Mouse (Mus musculus) kidney, embryonic 15.5 days (tissue): ENCODE data around the gene Muc4. TPM values are rescaled to one million over a fixed set of nuclear protein-coding genes. Genes with fewer than 3 reads are reported as not detected.

Experiments used
- ATAC-seq: fragments of 200-750 bp; cut with Nextera tagmentation; replicated peaks from 2 replicates; pipeline ENCODE4 v1.8.0; 2017; ENCODE audit warnings: moderate TSS enrichment; ENCODE audit not compliant: low FRiP score
- H3K27ac ChIP-seq: fragments of 300-500 bp; sonication (generic); 2 replicates; pipeline ENCODE4 v1.5.1; 2015; ENCODE audit warnings: mild to moderate bottlenecking, inconsistent platforms
- H3K27me3 ChIP-seq: fragments of 300-500 bp; sonication (generic); 2 replicates; pipeline ENCODE4 v1.6.1; 2015; ENCODE audit warnings: inconsistent platforms
- H3K36me3 ChIP-seq: fragments of 300-500 bp; sonication (generic); 2 replicates; pipeline ENCODE4 v1.6.1; 2015; ENCODE audit warnings: inconsistent platforms
- H3K4me1 ChIP-seq: fragments of 300-500 bp; sonication (generic); 2 replicates; pipeline ENCODE4 v1.6.1; 2015; ENCODE audit warnings: inconsistent platforms
- H3K4me2 ChIP-seq: fragments of 300-500 bp; sonication (generic); 2 replicates; pipeline ENCODE4 v1.6.1; 2015; ENCODE audit warnings: moderate library complexity, mild to moderate bottlenecking, inconsistent platforms
- H3K4me3 ChIP-seq: fragments of 300-500 bp; sonication (generic); replicated peaks from 2 replicates; pipeline ENCODE4 v1.5.1; 2015; ENCODE audit warnings: mild to moderate bottlenecking, inconsistent platforms
- H3K9ac ChIP-seq: fragments of 300-500 bp; sonication (generic); 2 replicates; pipeline ENCODE4 v1.6.1; 2015; ENCODE audit warnings: mild to moderate bottlenecking, inconsistent platforms
- H3K9me3 ChIP-seq: fragments of 300-500 bp; sonication (generic); replicated peaks from 2 replicates; pipeline ENCODE4 v1.6.1; 2016; ENCODE audit warnings: inconsistent platforms
- WGBS: fragments of 180-500 bp; shearing (Covaris S2); methylation state at CpG from one replicate; pipeline ENCODE4 v1.1.7; 2015; ENCODE audit warnings: mixed read lengths; 5-methylcytosine and 5-hydroxymethylcytosine counted together
- polyA plus RNA-seq: library from polyadenylated mRNA; unstranded; fragments of >200 nt; fragmentation: Nextera tagmentation; extraction: Ambion mirVana; gene quantifications from 2 replicates; pipeline ENCODE4 v1.2.1, GENCODE M21; 2015

Muc4 gene
- polyA plus RNA-seq, 1 experiment from 2014 or later = 0.25 TPM

DNA sequence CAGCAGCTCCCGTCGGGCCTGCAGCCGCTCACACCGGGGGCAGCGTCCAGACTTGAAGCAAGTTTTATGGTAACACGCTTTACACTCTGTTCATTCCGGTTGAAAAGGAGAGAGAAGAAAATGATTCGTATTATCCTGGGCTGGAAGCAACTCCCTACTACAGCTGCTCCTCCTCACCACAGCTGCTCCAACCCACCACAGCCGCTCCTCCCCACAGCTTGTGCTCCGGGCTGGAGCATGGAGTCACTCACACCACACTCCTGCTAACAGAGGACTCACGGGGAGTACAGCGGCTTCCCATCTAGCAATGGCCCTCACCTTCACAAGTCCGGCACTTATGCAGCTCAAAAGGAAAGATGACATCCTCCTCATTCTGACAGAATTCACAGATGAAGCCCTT lies 88.4 kb downstream of the Muc4 start:
- H3K4me1 ChIP-seq = peaks cover 3% of the 10 kb centered on the region; the same call in 1 of the 2 replicates
- H3K36me3 ChIP-seq = peaks cover 58% of the 10 kb centered on the region
- no peak overlapping the region for H3K27ac ChIP-seq
- H3K9ac ChIP-seq = no peak overlapping the region
- WGBS = 74% methylated on average over 13 of the region's 13 CpGs
- H3K4me3 ChIP-seq = no peak overlapping the region
- no peaks in the 10 kb centered on the region for H3K27me3 ChIP-seq
- H3K9me3 ChIP-seq = no peaks in the 10 kb centered on the region
- H3K4me2 ChIP-seq = no peak overlapping the region
- ATAC-seq = no peak

DNA sequence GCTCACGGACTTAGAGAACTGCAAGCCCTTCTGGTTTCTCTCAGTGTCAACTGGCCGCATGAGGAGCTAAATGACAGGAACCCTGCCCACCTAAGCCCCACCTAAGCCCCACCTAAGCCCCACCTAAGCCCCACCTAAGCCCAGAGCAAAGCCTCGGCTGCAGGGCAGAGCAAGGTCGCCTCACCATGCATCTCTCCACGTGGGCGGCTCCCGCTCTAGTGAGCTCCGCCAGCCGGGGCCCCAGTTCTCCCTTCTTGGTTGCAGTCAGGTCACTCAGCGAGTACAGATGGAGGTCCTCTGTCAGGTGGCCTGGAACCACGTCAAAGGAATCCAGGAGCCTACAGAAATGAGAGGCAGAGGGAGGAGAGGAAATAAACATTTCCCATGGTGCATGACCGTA lies 89.7 kb downstream of the Muc4 start:
- H3K36me3 ChIP-seq = peaks cover 69% of the 10 kb centered on the region
- no peak overlapping the region for H3K4me2 ChIP-seq
- no peak overlapping the region for H3K4me3 ChIP-seq
- no peaks in the 10 kb centered on the region for H3K9me3 ChIP-seq
- H3K4me1 ChIP-seq = peaks cover 3% of the 10 kb centered on the region; the same call in 1 of the 2 replicates
- H3K27me3 ChIP-seq = no peaks in the 10 kb centered on the region
- H3K9ac ChIP-seq = no peak overlapping the region
- H3K27ac ChIP-seq = no peak overlapping the region
- 50% methylated on average over 12 of the region's 12 CpGs for WGBS
- ATAC-seq = peak; percentile 44

DNA sequence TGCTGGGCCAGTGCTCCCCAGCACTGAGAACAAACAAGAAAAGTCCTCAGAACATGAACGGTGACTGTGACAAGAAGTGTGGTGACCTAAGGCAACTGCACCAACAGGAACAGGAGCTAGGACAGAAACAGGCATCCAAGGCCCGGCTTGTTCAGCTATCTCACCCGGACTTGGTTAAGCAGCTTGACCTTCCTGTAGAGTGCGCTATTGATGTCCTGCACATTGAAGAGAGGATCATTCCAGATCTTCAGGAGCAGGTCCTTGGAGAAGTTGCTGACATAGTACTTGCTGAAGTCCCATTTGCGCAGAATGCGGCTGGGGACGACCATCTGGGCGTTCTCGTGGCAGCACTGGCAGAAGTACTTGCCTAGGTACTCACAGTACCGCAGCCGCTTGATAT lies 90.8 kb downstream of the Muc4 start:
- Histone ChIP-seq H3K27ac (no peak overlapping the region), H3K4me1 (peaks cover 3% of the 10 kb centered on the region; the same call in 1 of the 2 replicates), H3K9me3 (no peaks in the 10 kb centered on the region), H3K36me3 (peaks cover 69% of the 10 kb centered on the region), H3K4me2 (no peak overlapping the region), H3K9ac (no peak overlapping the region), H3K27me3 (no peaks in the 10 kb centered on the region), H3K4me3 (no peak overlapping the region)
- no peak for ATAC-seq
- WGBS = 95% methylated on average over 11 of the region's 11 CpGs

DNA sequence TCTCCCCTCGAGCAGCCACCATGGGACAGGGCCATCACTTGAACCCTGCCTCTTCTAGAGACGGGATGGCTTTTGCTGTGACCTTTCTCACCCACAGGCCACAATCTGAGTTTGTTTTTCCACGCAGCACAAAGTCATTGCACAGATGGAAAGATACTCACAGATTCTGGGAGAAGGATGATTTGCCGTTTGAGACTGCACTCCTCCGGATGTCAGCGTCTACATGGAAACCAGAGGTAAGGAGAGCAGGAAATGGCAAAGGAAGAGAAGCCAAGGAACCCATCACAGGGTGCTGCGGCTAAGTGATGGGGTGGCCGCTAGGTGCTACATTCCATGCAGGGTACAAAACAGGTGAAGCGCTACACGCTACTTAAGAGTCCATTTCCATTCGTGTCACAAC lies 93.4 kb downstream of the Muc4 start:
- Histone ChIP-seq H3K4me3 (no peak overlapping the region), H3K4me1 (peaks cover 3% of the 10 kb centered on the region; the same call in 1 of the 2 replicates), H3K27ac (no peak overlapping the region), H3K4me2 (no peak overlapping the region), H3K36me3 (peaks cover 69% of the 10 kb centered on the region), H3K9me3 (no peaks in the 10 kb centered on the region), H3K9ac (no peak overlapping the region), H3K27me3 (no peaks in the 10 kb centered on the region)
- 70% methylated on average over 11 of the region's 11 CpGs for WGBS
- ATAC-seq = no peak

DNA sequence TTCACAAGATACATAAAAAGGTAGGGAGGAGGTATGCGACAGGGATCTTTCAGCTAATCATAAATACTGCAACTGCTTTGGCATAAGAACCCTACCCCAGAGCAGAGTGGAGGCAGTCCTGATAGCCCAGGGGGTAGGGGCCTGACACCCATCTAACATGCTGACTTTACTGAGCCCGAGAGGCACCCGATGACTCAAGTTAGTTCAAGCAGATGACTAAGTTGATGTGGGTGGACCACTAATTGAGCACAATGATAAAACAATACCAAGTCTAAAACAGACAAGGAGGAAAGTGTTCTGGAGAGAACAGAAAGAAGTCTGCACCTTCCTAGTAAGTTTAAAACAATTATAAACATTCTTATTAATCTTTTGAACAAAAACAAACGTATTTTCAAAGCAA lies 95.8 kb downstream of the Muc4 start:
- Histone ChIP-seq H3K9ac (no peak overlapping the region), H3K4me1 (no peaks in the 10 kb centered on the region), H3K27ac (no peak overlapping the region), H3K4me3 (no peak overlapping the region), H3K9me3 (no peaks in the 10 kb centered on the region), H3K36me3 (peaks cover 69% of the 10 kb centered on the region), H3K4me2 (no peak overlapping the region), H3K27me3 (no peaks in the 10 kb centered on the region)
- ATAC-seq = no peak
- 89% methylated on average over 4 of the region's 4 CpGs for whole genome bisulfite sequencing

Other genes starting within 250 kb of the Muc4 start
- 2.1 and 2.2 TPM in 2 replicates for gene Slc51a, start 248.0 kb upstream of the Muc4 start, polyA plus RNA-seq
- not detected in 2 replicates for gene Zdhhc19, start 239.6 kb upstream of the Muc4 start, polyA plus RNA-seq
- gene Tfrc, start 127.0 kb upstream of the Muc4 start, polyA plus RNA-seq = 50.2 and 50.7 TPM in 2 replicates
- gene Tnk2, start 92.0 kb upstream of the Muc4 start, polyA plus RNA-seq = 9.3 and 12.4 TPM in 2 replicates
- gene Muc20, start 61.5 kb downstream of the Muc4 start, polyA plus RNA-seq = 4.4 and 4.6 TPM in 2 replicates
- not detected in 2 replicates for gene Smbd1, start 74.6 kb downstream of the Muc4 start, polyA plus RNA-seq
- gene Fyttd1, start 141.6 kb downstream of the Muc4 start, polyA plus RNA-seq = 98.7 and 113 TPM in 2 replicates
- 17.8 and 21.9 TPM in 2 replicates for gene Rubcn, start 141.9 kb downstream of the Muc4 start, polyA plus RNA-seq
- gene Lrch3, start 178.2 kb downstream of the Muc4 start, polyA plus RNA-seq = 23.6 and 25.9 TPM in 2 replicates